Mouse (Mus musculus) ovary, postnatal 36 days (tissue): Measurements from ENCODE around the gene Polr2h.

Source experiments
- DNase-seq: peaks from one replicate; pipeline ENCODE4 v3.0.0; 2022; ENCODE audit warnings: low spot score, mixed read lengths

Gene Polr2h

GRCm38 (mm10) chr16:20722736-20723135 lies 5.3 kb downstream of the Polr2h start:
- DNase-seq = no peak

GRCm38 (mm10) chr16:20723247-20723646 lies 5.8 kb downstream of the Polr2h start:
- DNase-seq = no peak

- peak; percentile 70 for DNase-seq
These were observed 6.9 kb downstream of the Polr2h start for GRCm38 (mm10) chr16:20724338-20724748.

GRCm38 (mm10) chr16:20725321-20725720 lies 7.9 kb downstream of the Polr2h start:
- DNase-seq = no peak

- DNase-seq = no peak
These were observed 8.3 kb downstream of the Polr2h start for GRCm38 (mm10) chr16:20725750-20726149.

GRCm38 (mm10) chr16:20726384-20726783 lies 8.9 kb downstream of the Polr2h start:
- no peak for DNase-seq

GRCm38 (mm10) chr16:20730293-20730711 lies 12.8 kb downstream of the Polr2h start:
- DNase-seq = no peak

- no peak for DNase-seq
These were observed 14.2 kb downstream of the Polr2h start for GRCm38 (mm10) chr16:20731688-20732087.

GRCm38 (mm10) chr16:20732251-20732924 lies 14.9 kb downstream of the Polr2h start:
- DNase-seq = no peak

- DNase-seq = peak; percentile 65
These were observed 15.7 kb downstream of the Polr2h start, which contains the start of gene Chrd for GRCm38 (mm10) chr16:20732925-20733730. Gene Chrd (plus strand): TSS chr16:20733127.

- DNase-seq = no peak
These were observed 16.6 kb downstream of the Polr2h start, which contains the start of gene Thpo for GRCm38 (mm10) chr16:20733731-20734730. Gene Thpo (minus strand): TSS chr16:20734511.

GRCm38 (mm10) chr16:20735651-20736050 lies 18.2 kb downstream of the Polr2h start:
- DNase-seq = no peak

GRCm38 (mm10) chr16:20736168-20736567 lies 18.7 kb downstream of the Polr2h start:
- DNase-seq = no peak

GRCm38 (mm10) chr16:20736823-20737222 lies 19.4 kb downstream of the Polr2h start:
- DNase-seq = no peak

- no peak for DNase-seq
These were observed 22.4 kb downstream of the Polr2h start for GRCm38 (mm10) chr16:20739845-20740244.

GRCm38 (mm10) chr16:20746641-20747040 lies 29.2 kb downstream of the Polr2h start:
- DNase-seq = peak; percentile 64

GRCm38 (mm10) chr16:20750518-20750917 lies 33.1 kb downstream of the Polr2h start:
- no peak for DNase-seq

- DNase-seq = no peak
These were observed 38.6 kb downstream of the Polr2h start for GRCm38 (mm10) chr16:20756052-20756451.

- DNase-seq = no peak
These were observed 39.9 kb downstream of the Polr2h start for GRCm38 (mm10) chr16:20757385-20757784.

GRCm38 (mm10) chr16:20761681-20762080 lies 44.2 kb downstream of the Polr2h start:
- DNase-seq = no peak

- no peak for DNase-seq
These were observed 47.8 kb downstream of the Polr2h start for GRCm38 (mm10) chr16:20765244-20765643.
